8 mouse cellular contexts compared by ENCODE assay signal in the genomic region with DNA sequence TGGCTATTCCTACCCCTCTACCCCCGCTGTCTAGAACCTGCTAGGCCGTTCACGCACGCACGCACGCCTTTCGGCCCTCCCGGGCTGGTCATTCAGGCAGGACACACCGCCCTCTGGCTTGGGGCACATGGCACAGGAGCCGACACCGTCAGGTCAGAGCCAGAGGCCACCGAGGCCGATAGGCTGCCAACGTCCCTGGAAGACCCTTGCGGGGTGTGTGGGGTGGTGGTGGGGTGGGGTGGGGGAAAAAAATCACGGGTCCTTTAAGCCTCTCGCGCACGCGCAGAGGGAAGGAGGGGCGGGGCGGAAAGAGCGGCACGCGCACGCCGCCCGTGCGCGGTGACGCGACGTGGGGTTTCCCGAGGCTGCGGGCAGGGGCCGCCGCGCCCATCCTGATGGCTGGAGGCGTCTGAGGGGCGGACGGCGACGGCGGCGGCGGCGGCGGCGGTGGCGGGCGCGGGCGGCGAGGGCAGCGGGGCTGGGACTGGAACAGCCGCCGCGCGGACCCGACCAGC. TPM values are rescaled to one million over a fixed set of nuclear protein-coding genes. Genes with fewer than 3 reads are reported as not detected.
DNase-seq lines count a peak whose midpoint lies in the region; ATAC-seq and TF ChIP-seq lines count a peak whose summit lies in the region.

A gene (plus strand): TSS at position 372 of the 515 bp plus-strand sequence.

- 1% methylated on average over 53 of the region's 60 CpGs for WGBS in cerebellum, adult 2 months
- under 1% methylated on average over 56 of the region's 60 CpGs for WGBS in lung, embryonic 16.5 days

- H3K4me3 ChIP-seq in G1E (ENCODE audit: low read depth, low read length), result peak within 1 kb of the TSS; percentile 93
- peak within 1 kb of the TSS; percentile 97 for H3K4me3 ChIP-seq in cerebellum, adult 2 months (replicated peaks; ENCODE audit: insufficient read depth, low read depth, low read length)
- peak within 1 kb of the TSS; percentile 92 for H3K4me3 ChIP-seq in lung, embryonic 16.5 days (ENCODE audit: low read length)

- H3K4me1 ChIP-seq in G1E (ENCODE audit: insufficient read depth, low read depth, low read length), result peaks cover 57% of the 10 kb centered on the region
- peaks cover 8% of the 10 kb centered on the region; the same call in 1 of the 2 replicates for H3K4me1 ChIP-seq in cerebellum, adult 2 months (ENCODE audit: control insufficient read depth, insufficient read depth, low read length)
- peaks cover 59% of the 10 kb centered on the region for H3K4me1 ChIP-seq in lung, embryonic 16.5 days (replicated peaks; ENCODE audit: control insufficient read depth, insufficient read depth, low read length)

- peak within 1 kb of the TSS; percentile 82 for H3K27ac ChIP-seq in cerebellum, adult 2 months (ENCODE audit: insufficient read depth, low read length)
- H3K27ac ChIP-seq in lung, embryonic 16.5 days (ENCODE audit: low read length), result peak within 1 kb of the TSS; percentile 91

- H3K9ac ChIP-seq in lung, embryonic 16.5 days (ENCODE audit: low read length), result peak within 1 kb of the TSS; percentile 100

- no peak for ATAC-seq in G1E (ENCODE audit: extremely low read depth, insufficient number of reproducible peaks, low FRiP score, poor library complexity, severe bottlenecking)
- peak; percentile 50 to 64 for ATAC-seq in hematopoietic stem cell, adult 5-6 weeks (replicated peaks in 1 of 2; ENCODE audit: insufficient read depth in 1 of 2, low FRiP score in 2 of 2, low TSS enrichment in 1 of 2, low read depth in 1 of 2, poor library complexity in 2 of 2, severe bottlenecking in 2 of 2)
- ATAC-seq in lung, embryonic 16.5 days (ENCODE audit: low read depth), result peak; percentile 81

- H3K36me3 ChIP-seq in G1E (replicated peaks), result peaks cover 12% of the 10 kb centered on the region
- no peaks in the 10 kb centered on the region for H3K36me3 ChIP-seq in lung, embryonic 16.5 days (ENCODE audit: control insufficient read depth, insufficient read depth, low read length)

- H3K4me2 ChIP-seq in lung, embryonic 16.5 days (ENCODE audit: low read depth, low read length), result peak within 1 kb of the TSS; percentile 83

- no peak for TF ChIP-seq CTCF in G1E (IDR thresholded peaks at IDR 0.05; ENCODE audit: low read depth, low read length)
- TF ChIP-seq CTCF in cerebellum, adult 2 months (IDR thresholded peaks at IDR 0.05; ENCODE audit: borderline replicate concordance, insufficient read depth, low read depth, low read length), result no peak

- H3K9me3 ChIP-seq in G1E (replicated peaks), result no peaks in the 10 kb centered on the region
- no peaks in the 10 kb centered on the region for H3K9me3 ChIP-seq in lung, embryonic 16.5 days (ENCODE audit: control insufficient read depth, low read length)

- peak; percentile 80 for DNase-seq in G1E (ENCODE audit: low spot score)
- DNase-seq in cerebellum, adult 2 months, result peak; percentile 94 to 96
- DNase-seq in forelimb bud, embryonic 11.5 days (ENCODE audit: low read depth, low spot score), result peak; percentile 92
- DNase-seq in layer of hippocampus, adult 9-10 months (ENCODE audit: low spot score), result peak; percentile 69
- DNase-seq in ovary, postnatal 10 days (ENCODE audit: low spot score), result peak; percentile 89
- peak; percentile 84 to 98 for DNase-seq in thymus, postnatal 10 days (ENCODE audit: low spot score in 2 of 2)

- no peaks in the 10 kb centered on the region for H3K27me3 ChIP-seq in G1E (ENCODE audit: insufficient read depth, low read length)
- H3K27me3 ChIP-seq in cerebellum, adult 2 months (ENCODE audit: control insufficient read depth, insufficient read depth, low read length), result no peaks in the 10 kb centered on the region
- no peaks in the 10 kb centered on the region for H3K27me3 ChIP-seq in lung, embryonic 16.5 days (ENCODE audit: control insufficient read depth, insufficient read depth, low read depth, low read length)

- peak; percentile 47; the same call in 1 of the 2 replicates for TF ChIP-seq POLR2A in cerebellum, adult 2 months (IDR thresholded peaks at IDR 0.05; ENCODE audit: borderline replicate concordance, insufficient read depth, low read length)

RNA-seq across cellular contexts. Expression of the gene that starts here (rescaled TPM):
- 604 and 614 TPM in 2 replicates for total RNA-seq in G1E (2014; fragmentation: Nextera tagmentation)
- 94.3 and 136 TPM in 2 replicates for total RNA-seq in G1E (2017)
- 43.2 and 50.9 TPM in 2 replicates for polyA plus RNA-seq in G1E (2012)
- 512 and 552 TPM in 2 replicates for polyA plus RNA-seq in cerebellum, adult 2 months (2012; rRNA removed)
- 139 and 236 TPM in 2 replicates for total RNA-seq in hematopoietic stem cell, adult 5-6 weeks (2017)
- polyA plus RNA-seq in lung, embryonic 16.5 days (2015; fragmentation: Nextera tagmentation; extraction: Ambion mirVana), result 389 and 455 TPM in 2 replicates
